Mouse (Mus musculus) testis, postnatal 10 days (tissue): ENCODE data around the gene Dlat.

Experiments used
- DNase-seq: peaks from one replicate; pipeline ENCODE4 v3.0.0; 2021; ENCODE audit warnings: low spot score

Gene Dlat

GRCm38 (mm10) chr9:50659392-50660217, at the start of gene Dlat:
Dlat (minus strand) TSS chr9:50659780.
- DNase-seq = peak; percentile 85

- DNase-seq = peak; percentile 62
These were observed 49.5 kb upstream of the Dlat start for GRCm38 (mm10) chr9:50709108-50709507.

- no peak for DNase-seq
These were observed 45.3 kb upstream of the Dlat start for GRCm38 (mm10) chr9:50704907-50705306.

GRCm38 (mm10) chr9:50700921-50701691, 41.5 kb upstream of the Dlat start:
- no peak for DNase-seq

- DNase-seq = peak; percentile 70
These were observed 39.1 kb upstream of the Dlat start for GRCm38 (mm10) chr9:50698418-50699409.

- peak; percentile 82 for DNase-seq
These were observed 38.1 kb upstream of the Dlat start for GRCm38 (mm10) chr9:50697706-50698041.

- DNase-seq = no peak
These were observed 37.5 kb upstream of the Dlat start for GRCm38 (mm10) chr9:50696851-50697705.

GRCm38 (mm10) chr9:50695153-50695552, 35.6 kb upstream of the Dlat start:
- no peak for DNase-seq

- peak; percentile 62 for DNase-seq
These were observed 34.1 kb upstream of the Dlat start for GRCm38 (mm10) chr9:50693631-50694030.

GRCm38 (mm10) chr9:50692626-50693580, 33.3 kb upstream of the Dlat start:
- DNase-seq = no peak

GRCm38 (mm10) chr9:50686866-50687652, 27.5 kb upstream of the Dlat start:
- no peak for DNase-seq

- DNase-seq = no peak
These were observed 22.1 kb upstream of the Dlat start for GRCm38 (mm10) chr9:50681727-50682126.

- DNase-seq = no peak
These were observed 19.8 kb upstream of the Dlat start for GRCm38 (mm10) chr9:50679406-50679805.

GRCm38 (mm10) chr9:50674771-50675170, 15.2 kb upstream of the Dlat start:
- DNase-seq = no peak

GRCm38 (mm10) chr9:50670690-50671089, 11.1 kb upstream of the Dlat start:
- DNase-seq = peak; percentile 65

GRCm38 (mm10) chr9:50667579-50668498, 8.3 kb upstream of the Dlat start:
- DNase-seq = no peak

- DNase-seq = no peak
These were observed 6.9 kb upstream of the Dlat start for GRCm38 (mm10) chr9:50666442-50666841.

- DNase-seq = no peak
These were observed 5.2 kb upstream of the Dlat start for GRCm38 (mm10) chr9:50664826-50665225.
